ENCODE assay signal across 20 mouse cellular contexts in genomic region chr9:13804480-13804879, GRCm38 (mm10). TPM values are rescaled to one million over a fixed set of nuclear protein-coding genes. Genes with fewer than 3 reads are reported as not detected.
DNase-seq lines count a peak whose midpoint lies in the region; ATAC-seq and TF ChIP-seq lines count a peak whose summit lies in the region.
"Had no signal": no experiment of that assay in that cellular context is flagged by ENCODE, and none has a peak within 500 bp of the region (broad histone marks: within the 10 kb centered on the region; RNA-seq: fewer than 3 reads in every experiment).

No protein-coding gene starts in this region.

- H3K4me2 ChIP-seq in midbrain, embryonic 11.5 days, result no peak overlapping the region
- H3K4me2 ChIP-seq in midbrain, embryonic 13.5 days (replicated peaks), result no peak overlapping the region

- no peaks in the 10 kb centered on the region for H3K27me3 ChIP-seq in midbrain, embryonic 11.5 days (ENCODE audit: control insufficient read depth, insufficient read depth, low read length)
- no peaks in the 10 kb centered on the region for H3K27me3 ChIP-seq in midbrain, embryonic 13.5 days
- H3K27me3 ChIP-seq in MEL (ENCODE audit: control insufficient read depth in 1 of 2, insufficient read depth in 2 of 2, low read length in 2 of 2), result no peaks in the 10 kb centered on the region
- H3K27me3 ChIP-seq: CH12.LX, Patski had no signal

- no peak for TF ChIP-seq RAD21 in MEL (IDR thresholded peaks at IDR 0.05; ENCODE audit: low read depth, low read length)

- no peak for TF ChIP-seq POLR2A in MEL (IDR thresholded peaks at IDR 0.05; ENCODE audit: control insufficient read depth in 1 of 2, insufficient read depth in 1 of 2, low read depth in 1 of 2, low read length in 2 of 2, poor library complexity in 1 of 2)

- H3K4me1 ChIP-seq in midbrain, embryonic 11.5 days (ENCODE audit: control insufficient read depth, insufficient read depth, low read length), result no peaks in the 10 kb centered on the region
- H3K4me1 ChIP-seq in midbrain, embryonic 13.5 days (replicated peaks), result no peaks in the 10 kb centered on the region
- no peaks in the 10 kb centered on the region for H3K4me1 ChIP-seq in MEL (ENCODE audit: control insufficient read depth in 1 of 2, insufficient read depth in 2 of 2, low read length in 2 of 2)

- no peaks in the 10 kb centered on the region for H3K9me3 ChIP-seq in midbrain, embryonic 11.5 days (ENCODE audit: control insufficient read depth, low read length)
- no peaks in the 10 kb centered on the region for H3K9me3 ChIP-seq in midbrain, embryonic 13.5 days
- H3K9me3 ChIP-seq in MEL (replicated peaks; ENCODE audit: insufficient read depth, low read length), result no peaks in the 10 kb centered on the region
- H3K9me3 ChIP-seq: G1E had no signal

- no peaks in the 10 kb centered on the region for H3K79me2 ChIP-seq in MEL (ENCODE audit: control insufficient read depth, insufficient read depth, low read length, poor library complexity)

- peak; percentile 73 for DNase-seq in midbrain, embryonic 11.5 days (ENCODE audit: low spot score, missing footprints)
- no peak for DNase-seq in MEL (ENCODE audit: low read depth, low spot score)
- no peak for DNase-seq in left cerebral cortex, adult 11 months (ENCODE audit: low spot score)
- DNase-seq: adrenal gland, adult 2 months; adrenal gland, adult 8-10 months; adrenal gland, postnatal 10 days; adrenal gland, postnatal 14 days; adrenal gland, postnatal 25 days; adrenal gland, postnatal 36 days; B cell, adult 2 months; cerebellum, adult 11 months; cerebellum, adult 11-12 months; cerebellum, adult 18-20 months; cerebellum, adult 2 months had no signal

- no peak for ATAC-seq in midbrain, embryonic 11.5 days (ENCODE audit: low FRiP score)
- no peak for ATAC-seq in midbrain, embryonic 13.5 days
- ATAC-seq: activated CD4-positive, CD25-positive, alpha-beta regulatory T cell, adult 4 months; CD4-positive, CD25-positive, alpha-beta regulatory T cell, adult 4 months; Patski had no signal

- no peak overlapping the region for H3K27ac ChIP-seq in midbrain, embryonic 11.5 days (ENCODE audit: low read depth, low read length)
- H3K27ac ChIP-seq in midbrain, embryonic 13.5 days, result no peak overlapping the region
- no peak overlapping the region for H3K27ac ChIP-seq in MEL (ENCODE audit: control insufficient read depth, low read depth, low read length)

- WGBS in midbrain, embryonic 11.5 days, result 80% methylated on average over 1 of the region's 1 CpGs
- WGBS in midbrain, embryonic 13.5 days, result 74% methylated on average over 1 of the region's 1 CpGs

- H3K4me3 ChIP-seq in midbrain, embryonic 11.5 days (ENCODE audit: low read depth, low read length), result no peak overlapping the region
- H3K4me3 ChIP-seq in midbrain, embryonic 13.5 days (replicated peaks), result no peak overlapping the region
- no peak overlapping the region for H3K4me3 ChIP-seq in MEL (ENCODE audit: control insufficient read depth in 1 of 2, insufficient read depth in 1 of 2, low read depth in 2 of 2, low read length in 2 of 2)

- no peak overlapping the region for H3K9ac ChIP-seq in midbrain, embryonic 11.5 days (ENCODE audit: low read length)
- H3K9ac ChIP-seq in midbrain, embryonic 13.5 days (replicated peaks), result no peak overlapping the region
- H3K9ac ChIP-seq in MEL (ENCODE audit: control insufficient read depth, low read depth, low read length, poor library complexity, severe bottlenecking), result no peak overlapping the region

- TF ChIP-seq CTCF in MEL (IDR thresholded peaks at IDR 0.05 in 2 of 3, conservative IDR thresholded peaks at IDR 0.05 in 1 of 3; ENCODE audit: control insufficient read depth in 1 of 3, insufficient read depth in 1 of 3, low read depth in 2 of 3, low read length in 3 of 3, poor library complexity in 1 of 3, severe bottlenecking in 1 of 3), result no peak

- no peak for TF ChIP-seq EP300 in MEL (IDR thresholded peaks at IDR 0.05; ENCODE audit: low read depth in 1 of 2, low read length in 2 of 2)

- peaks cover 17% of the 10 kb centered on the region for H3K36me3 ChIP-seq in midbrain, embryonic 11.5 days (ENCODE audit: control insufficient read depth, insufficient read depth, low read length)
- peaks cover 76% of the 10 kb centered on the region for H3K36me3 ChIP-seq in midbrain, embryonic 13.5 days
- peaks cover 0 to 64% of the 10 kb centered on the region in 2 experiments; a peak in 2 of 4 replicates for H3K36me3 ChIP-seq in MEL (ENCODE audit: control insufficient read depth in 1 of 2, insufficient read depth in 2 of 2, low read length in 2 of 2)

TF ChIP-seq in MEL, 35 proteins besides CTCF, POLR2A, EP300 and RAD21:
- no peak for TF ChIP-seq MYB (IDR thresholded peaks at IDR 0.05; ENCODE audit: low read depth, low read length)
- no peak for TF ChIP-seq ZNF384 (IDR thresholded peaks at IDR 0.05; ENCODE audit: low read depth, low read length)
- TF ChIP-seq BHLHE40 (IDR thresholded peaks at IDR 0.05; ENCODE audit: borderline replicate concordance, low read depth, low read length), result no peak
- TF ChIP-seq MEF2A (IDR thresholded peaks at IDR 0.05; ENCODE audit: extremely low read depth, insufficient replicate concordance, low read depth, low read length, poor library complexity, severe bottlenecking), result no peak
- no peak for TF ChIP-seq MAZ (IDR thresholded peaks at IDR 0.05; ENCODE audit: low read depth, low read length)
- no peak for TF ChIP-seq SMC3 (IDR thresholded peaks at IDR 0.05; ENCODE audit: low read depth, low read length)
- TF ChIP-seq MAX (IDR thresholded peaks at IDR 0.05; ENCODE audit: low read length), result no peak
- TF ChIP-seq NELFE (IDR thresholded peaks at IDR 0.05; ENCODE audit: low read depth, low read length), result no peak
- TF ChIP-seq ZMIZ1 (IDR thresholded peaks at IDR 0.05; ENCODE audit: low read depth, low read length), result peak; percentile 70; the same call in 1 of the 2 replicates
- no peak for TF ChIP-seq JUND (IDR thresholded peaks at IDR 0.05; ENCODE audit: low read depth, low read length)
- TF ChIP-seq GATA1 (IDR thresholded peaks at IDR 0.05; ENCODE audit: low read depth, low read length), result no peak
- TF ChIP-seq CHD2 (IDR thresholded peaks at IDR 0.05; ENCODE audit: low read length), result no peak
- TF ChIP-seq POLR2AphosphoS2 (IDR thresholded peaks at IDR 0.05; ENCODE audit: low read length), result peak; percentile 32
- TF ChIP-seq ETS1 (IDR thresholded peaks at IDR 0.05; ENCODE audit: low read depth, low read length), result no peak
- TF ChIP-seq TBP (IDR thresholded peaks at IDR 0.05; ENCODE audit: low read depth, low read length), result no peak

RNA-seq across cellular contexts. Expression of gene Cep57, which starts 22.4 kb away (rescaled TPM):
- 59.9 and 71.2 TPM in 2 replicates for polyA plus RNA-seq in midbrain, embryonic 11.5 days (2014; fragmentation: Nextera tagmentation; extraction: Ambion mirVana)
- 45.8 and 56.6 TPM in 2 replicates for polyA plus RNA-seq in midbrain, embryonic 13.5 days (2015; fragmentation: Nextera tagmentation; extraction: Ambion mirVana)
- total RNA-seq in MEL (2012; rRNA removed), result 89.3 and 98.7 TPM in 2 replicates
- 100 to 1,000 TPM; 119 to 142 TPM for polyA plus RNA-seq in MEL (2012; ENCODE audit: insufficient read depth in 1 of 2, insufficient read length in 2 of 2, low read depth in 1 of 2, low replicate concordance in 2 of 2, missing spikeins in 1 of 2)

RNA-seq across cellular contexts. Expression of gene Fam76b, which starts 23.0 kb away (rescaled TPM):
- 28.9 and 33.6 TPM in 2 replicates for polyA plus RNA-seq in midbrain, embryonic 11.5 days (2014; fragmentation: Nextera tagmentation; extraction: Ambion mirVana)
- 25.9 and 26.3 TPM in 2 replicates for polyA plus RNA-seq in midbrain, embryonic 13.5 days (2015; fragmentation: Nextera tagmentation; extraction: Ambion mirVana)
- total RNA-seq in MEL (2012; rRNA removed), result 27.9 and 32.3 TPM in 2 replicates
- polyA plus RNA-seq in MEL (2012; ENCODE audit: insufficient read depth in 1 of 2, insufficient read length in 2 of 2, low read depth in 1 of 2, low replicate concordance in 2 of 2, missing spikeins in 1 of 2), result 10 to 100 TPM; 39.2 to 43.8 TPM

RNA-seq across cellular contexts. Expression of gene Mtmr2, which starts 56.3 kb away (rescaled TPM):
- polyA plus RNA-seq in midbrain, embryonic 11.5 days (2014; fragmentation: Nextera tagmentation; extraction: Ambion mirVana), result 78.4 and 89.0 TPM in 2 replicates
- 62.0 and 68.9 TPM in 2 replicates for polyA plus RNA-seq in midbrain, embryonic 13.5 days (2015; fragmentation: Nextera tagmentation; extraction: Ambion mirVana)
- total RNA-seq in MEL (2012; rRNA removed), result 75.2 and 80.5 TPM in 2 replicates
- polyA plus RNA-seq in MEL (2012; ENCODE audit: insufficient read depth in 1 of 2, insufficient read length in 2 of 2, low read depth in 1 of 2, low replicate concordance in 2 of 2, missing spikeins in 1 of 2), result 10 to 100 TPM; 47.1 to 95.8 TPM
